Mouse (Mus musculus): Measurements from ENCODE around the gene Usp34.
"Not testable (repeated sequence)": the region's sequence is repeated elsewhere in the genome, so short reads cannot be mapped to it uniquely, and the experiment has no call there.

The Usp34 gene

GRCm38 (mm10) chr11:23306764-23307565 is at the start of gene Usp34:
TSS of gene Usp34 (plus strand) at chr11:23306895.
- peak; percentile 54 to 57 for DNase-seq (ENCODE audit: low spot score in 2 of 2)

- DNase-seq (ENCODE audit: low spot score in 2 of 2), result no peak
Observed at GRCm38 (mm10) chr11:23259073-23259472, 47.6 kb upstream of the Usp34 start.

GRCm38 (mm10) chr11:23259481-23259880 is 47.2 kb upstream of the Usp34 start:
- DNase-seq (ENCODE audit: low spot score in 2 of 2), result no peak

GRCm38 (mm10) chr11:23260186-23260585 is 46.5 kb upstream of the Usp34 start:
- DNase-seq (ENCODE audit: low spot score in 2 of 2), result no peak

GRCm38 (mm10) chr11:23261490-23261889 is 45.2 kb upstream of the Usp34 start:
- no peak for DNase-seq (ENCODE audit: low spot score in 2 of 2)

DNA sequence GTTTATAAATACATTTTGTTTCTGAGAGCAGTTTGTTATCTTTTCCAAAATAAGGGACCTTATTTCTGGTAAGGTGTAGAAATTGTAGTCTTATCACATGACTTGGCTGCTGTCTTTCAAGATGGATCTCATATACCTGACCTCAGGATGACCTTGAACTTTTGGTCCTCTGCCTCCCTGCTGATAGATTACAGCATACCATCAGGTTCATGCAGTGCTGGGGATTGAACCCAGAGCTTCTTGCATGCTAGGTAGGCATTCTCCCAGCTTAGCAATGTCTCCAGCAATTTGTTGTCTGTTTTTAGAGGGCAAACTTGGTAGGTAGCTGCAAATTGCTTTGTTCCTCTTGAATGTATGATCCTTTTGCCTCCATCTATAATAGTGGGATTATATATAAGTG is 41.7 kb upstream of the Usp34 start:
- DNase-seq (ENCODE audit: low spot score in 2 of 2), result no peak

DNA sequence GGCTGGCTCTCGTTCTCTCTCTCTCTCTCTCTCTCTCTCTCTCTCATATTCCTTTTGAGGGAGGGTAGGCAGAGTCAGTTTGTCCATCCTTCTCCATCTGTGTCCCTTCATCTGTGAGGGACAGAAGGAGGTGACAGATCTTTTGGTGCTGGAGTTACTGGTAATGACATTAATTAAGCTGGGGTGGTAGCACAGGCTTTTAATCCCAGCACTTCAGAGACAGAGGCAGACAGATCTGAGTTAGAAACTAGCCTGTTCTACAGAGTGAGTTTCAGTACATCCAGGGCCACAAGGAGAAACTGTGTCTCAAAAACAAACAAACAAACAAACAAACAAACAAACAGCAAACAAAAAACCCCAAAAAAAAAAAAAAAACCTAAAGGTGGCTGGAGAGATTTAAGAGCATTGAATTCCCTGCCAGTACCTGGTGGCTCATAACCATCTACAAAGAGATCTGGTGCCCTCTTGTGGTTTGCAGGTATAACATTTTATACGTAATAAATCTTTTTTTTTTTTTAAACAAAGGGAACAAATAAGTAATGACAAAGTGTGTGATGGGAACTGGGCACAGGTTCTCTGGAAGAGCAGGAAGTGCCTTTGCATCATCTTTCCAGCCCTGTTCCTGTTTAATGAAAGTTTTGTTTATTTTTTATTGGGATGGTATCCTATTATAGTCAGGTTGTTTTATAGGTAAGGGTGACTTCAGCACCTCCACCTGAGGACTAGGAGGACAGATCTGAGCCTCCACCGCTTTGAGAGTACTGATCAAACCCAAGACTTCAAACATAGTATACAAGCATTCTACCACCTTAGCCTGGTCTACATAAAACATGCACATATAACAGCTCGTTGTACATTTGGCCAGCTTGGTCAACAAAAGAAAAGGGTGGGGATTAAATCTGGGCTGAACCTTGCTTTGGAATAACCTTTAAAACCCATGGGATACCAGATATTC is 34.6 kb upstream of the Usp34 start:
- no peak for DNase-seq (ENCODE audit: low spot score in 2 of 2)

- DNase-seq (ENCODE audit: low spot score in 2 of 2), result no peak
Observed at GRCm38 (mm10) chr11:23275780-23276179, 30.9 kb upstream of the Usp34 start.

DNA sequence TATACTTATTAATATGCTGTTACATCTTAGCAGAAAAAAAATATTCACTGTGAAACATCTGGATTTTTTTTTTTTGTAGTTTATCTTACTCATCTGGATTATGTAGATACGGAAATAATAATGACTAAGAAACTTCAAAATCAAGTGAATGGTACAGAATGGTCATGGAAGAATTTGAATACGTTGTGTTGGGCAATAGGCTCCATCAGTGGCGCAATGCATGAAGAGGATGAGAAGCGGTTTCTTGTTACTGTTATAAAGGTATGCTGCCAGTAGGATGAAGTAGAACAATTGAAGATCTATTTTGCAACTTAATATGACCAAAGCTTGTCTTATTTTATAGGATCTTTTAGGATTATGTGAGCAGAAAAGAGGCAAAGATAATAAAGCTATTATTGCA is 22.2 kb upstream of the Usp34 start:
- DNase-seq (ENCODE audit: low spot score in 2 of 2), result no peak

- DNase-seq (ENCODE audit: low spot score in 2 of 2), result not testable (repeated sequence)
Observed at GRCm38 (mm10) chr11:23288866-23289265, 17.8 kb upstream of the Usp34 start.

- no peak for DNase-seq (ENCODE audit: low spot score in 2 of 2)
Observed at GRCm38 (mm10) chr11:23297379-23297778, 9.3 kb upstream of the Usp34 start.

GRCm38 (mm10) chr11:23298301-23298700 is 8.4 kb upstream of the Usp34 start:
- no peak for DNase-seq (ENCODE audit: low spot score in 2 of 2)

GRCm38 (mm10) chr11:23299910-23300309 is 6.8 kb upstream of the Usp34 start:
- no peak for DNase-seq (ENCODE audit: low spot score in 2 of 2)

GRCm38 (mm10) chr11:23303126-23303525 is 3.6 kb upstream of the Usp34 start:
- DNase-seq (ENCODE audit: low spot score in 2 of 2), result no peak

- not testable (repeated sequence) for DNase-seq (ENCODE audit: low spot score in 2 of 2)
Observed at GRCm38 (mm10) chr11:23305101-23305672, 1.5 kb upstream of the Usp34 start.

DNA sequence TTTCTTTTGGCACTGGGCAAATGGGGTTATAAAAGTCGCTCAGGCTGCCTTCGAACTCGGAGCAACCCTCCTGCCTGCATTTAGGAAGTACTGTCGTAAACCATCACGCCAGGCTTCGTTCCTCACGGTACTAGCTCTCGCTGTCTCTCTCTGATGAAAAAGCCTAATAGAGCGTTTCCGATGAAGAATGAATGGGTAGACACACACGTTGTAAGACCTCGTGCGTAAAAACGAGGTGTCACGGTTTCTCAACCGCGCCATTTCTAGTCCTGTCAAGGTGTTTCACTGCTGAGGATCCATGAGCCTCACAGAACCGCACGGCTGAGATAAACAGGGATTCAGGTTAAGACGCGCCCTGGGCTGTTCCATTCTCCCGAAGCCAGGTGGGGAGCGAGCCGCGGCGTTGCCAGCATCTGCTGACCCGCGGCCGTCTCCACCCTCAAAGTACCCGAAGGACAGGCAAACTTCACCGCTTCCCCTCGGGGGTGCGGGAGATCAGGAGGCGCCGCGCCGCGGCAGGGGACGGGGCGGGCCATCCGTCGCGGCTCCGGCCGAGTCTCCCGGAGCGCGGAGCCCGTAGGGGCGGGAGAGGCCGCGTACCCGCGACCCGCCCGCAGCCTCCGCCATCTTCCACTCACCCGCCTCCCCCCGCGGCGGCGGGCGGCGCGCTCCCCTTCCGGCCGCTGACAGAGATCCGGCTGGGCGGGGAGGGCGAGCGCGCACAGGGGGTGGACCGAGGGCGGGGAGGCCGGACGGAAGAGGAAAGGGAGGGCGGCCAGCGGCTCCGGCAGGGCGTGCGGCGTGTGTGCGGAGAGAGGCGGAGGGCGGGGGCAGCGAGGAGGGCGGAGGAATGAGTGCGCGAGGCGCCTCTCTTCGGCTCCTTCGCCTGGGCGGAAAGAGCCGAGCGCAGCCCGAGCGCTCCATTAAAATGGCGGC is 754 bp upstream of the Usp34 start:
- peak; percentile 93 to 96 for DNase-seq (ENCODE audit: low spot score in 2 of 2)

- no peak for DNase-seq (ENCODE audit: low spot score in 2 of 2)
Observed at GRCm38 (mm10) chr11:23307566-23307920, 848 bp downstream of the Usp34 start.

DNA sequence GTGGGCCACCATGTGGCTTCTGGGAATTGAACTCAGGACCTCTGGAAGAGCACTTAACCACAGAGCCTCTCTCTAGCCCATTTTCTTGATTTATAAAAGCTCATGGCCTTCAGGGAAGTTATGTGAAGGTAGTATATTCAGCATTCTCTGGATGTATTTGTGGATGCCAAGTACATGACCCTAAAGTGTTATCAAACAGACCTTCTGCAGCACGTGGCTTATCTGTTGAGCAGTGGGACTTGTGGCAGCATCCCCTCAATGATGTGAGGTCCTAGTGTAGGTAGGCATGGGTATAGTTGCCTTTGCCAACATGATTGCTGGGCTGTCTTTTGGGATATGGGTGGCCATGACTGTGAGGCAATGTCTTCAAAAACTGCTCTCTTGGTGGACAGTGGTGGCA is 6.8 kb downstream of the Usp34 start:
- no peak for DNase-seq (ENCODE audit: low spot score in 2 of 2)

GRCm38 (mm10) chr11:23329413-23329812 is 22.7 kb downstream of the Usp34 start:
- DNase-seq (ENCODE audit: low spot score in 2 of 2), result no peak

DNA sequence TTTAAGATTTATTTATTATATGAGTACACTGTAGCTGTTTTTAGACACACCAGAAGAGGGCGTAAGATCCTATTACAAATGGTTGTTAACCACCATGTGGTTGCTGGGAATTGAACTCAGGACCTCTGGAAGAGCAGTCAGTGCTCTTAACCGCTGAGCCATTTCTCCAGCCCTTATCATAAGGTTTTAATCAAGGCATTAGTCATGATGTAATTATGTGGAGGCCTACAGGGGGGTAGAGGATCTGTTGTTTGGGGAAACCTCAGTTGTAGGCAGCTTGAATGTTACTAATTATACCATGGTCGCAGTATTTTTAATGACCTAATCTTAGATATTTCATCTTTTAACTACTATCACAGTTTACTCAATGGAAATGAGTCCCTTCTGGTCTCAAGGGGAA is 25.4 kb downstream of the Usp34 start:
- DNase-seq (ENCODE audit: low spot score in 2 of 2), result no peak

DNA sequence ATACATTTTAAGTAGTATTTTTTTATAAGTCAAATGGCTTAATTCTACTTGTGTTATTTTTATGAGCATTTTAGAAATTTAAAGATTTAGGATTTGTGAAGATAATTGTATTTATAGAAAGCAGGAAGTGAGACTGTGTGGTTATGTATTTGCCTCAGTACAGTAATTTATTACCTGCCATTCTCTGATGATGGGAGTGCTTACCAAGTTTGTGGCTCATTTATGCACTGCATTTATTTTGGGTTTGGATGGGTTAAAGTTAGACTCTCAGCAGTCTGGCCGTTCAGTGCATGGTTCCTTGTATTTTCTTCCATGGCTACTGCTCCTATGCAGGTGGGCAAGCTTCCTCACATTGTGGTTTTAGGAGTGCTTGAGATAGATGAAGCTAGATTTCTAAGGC is 28.5 kb downstream of the Usp34 start:
- no peak for DNase-seq (ENCODE audit: low spot score in 2 of 2)

Data from urinary bladder, adult 18-20 months (tissue).